Mouse (Mus musculus) testis, postnatal 14 days (tissue): ENCODE data around the gene Foxn3.

Experiments used
- DNase-seq: peaks from one replicate; pipeline ENCODE4 v3.0.0; 2021; ENCODE audit warnings: low spot score

Gene Foxn3

GRCm38 (mm10) chr12:99353692-99354091 is 209.7 kb downstream of the Foxn3 start:
- DNase-seq = no peak

GRCm38 (mm10) chr12:99352583-99352982 is 210.8 kb downstream of the Foxn3 start:
- no peak for DNase-seq

- DNase-seq = no peak
These were observed 211.2 kb downstream of the Foxn3 start for GRCm38 (mm10) chr12:99352136-99352535.

- DNase-seq = no peak
These were observed 211.7 kb downstream of the Foxn3 start for GRCm38 (mm10) chr12:99351731-99352130.

DNA sequence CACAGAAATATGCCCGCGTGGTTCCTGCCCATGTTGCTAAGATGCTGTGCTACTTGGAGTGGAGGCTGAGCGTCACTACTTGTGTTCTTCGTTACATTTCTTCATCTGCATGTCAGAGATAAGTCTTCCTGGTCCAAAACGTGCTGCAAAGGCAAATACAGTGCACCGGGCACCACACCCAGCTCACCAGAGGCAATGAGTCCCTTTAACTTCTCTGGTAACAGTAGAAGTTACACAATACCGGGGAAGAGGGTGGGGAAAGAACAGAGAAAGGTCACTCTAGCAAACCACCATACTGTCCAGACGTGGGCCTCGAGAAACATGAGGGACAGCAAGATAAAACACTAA is 213.8 kb downstream of the Foxn3 start:
- DNase-seq = no peak

GRCm38 (mm10) chr12:99348940-99349649 is 214.3 kb downstream of the Foxn3 start:
- no peak for DNase-seq

DNA sequence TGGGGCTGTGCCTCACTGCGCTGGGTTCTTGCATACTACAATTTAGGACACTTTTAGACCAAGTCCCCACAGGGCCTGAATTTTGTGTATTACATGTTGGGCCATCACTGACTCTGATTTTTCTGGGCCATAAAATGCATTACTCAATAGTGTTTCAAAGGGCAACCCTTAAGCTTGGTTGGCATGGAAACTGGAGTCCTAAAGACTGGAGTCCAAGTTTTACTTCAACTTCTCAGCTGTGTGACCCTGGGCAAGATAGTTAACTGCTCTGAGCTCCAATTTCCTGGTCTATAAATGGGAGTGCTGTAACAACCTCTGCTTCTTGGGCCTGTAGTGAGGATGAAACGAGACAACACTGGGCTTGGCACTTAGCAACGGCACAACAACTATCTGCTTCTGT is 215.9 kb downstream of the Foxn3 start:
- no peak for DNase-seq

DNA sequence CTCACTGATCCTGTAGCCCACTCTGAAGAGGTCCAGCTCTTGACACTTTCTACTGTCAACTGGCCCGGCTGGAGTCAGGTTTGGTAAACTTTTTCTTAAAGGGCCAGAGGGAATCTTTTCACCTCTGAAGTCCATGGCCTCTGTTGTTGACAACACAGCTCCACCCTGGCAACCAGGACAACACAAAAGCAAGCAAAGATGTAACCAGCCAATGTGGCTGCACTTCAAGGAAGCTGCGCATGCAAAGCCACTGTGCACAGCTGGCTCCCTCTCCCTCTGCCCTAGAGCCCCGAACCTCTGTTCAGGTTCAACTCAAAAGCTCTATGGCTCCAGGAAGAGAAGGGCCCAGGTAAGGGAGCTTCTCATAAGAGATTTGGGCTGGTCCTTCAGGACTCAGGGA is 216.4 kb downstream of the Foxn3 start:
- no peak for DNase-seq

DNA sequence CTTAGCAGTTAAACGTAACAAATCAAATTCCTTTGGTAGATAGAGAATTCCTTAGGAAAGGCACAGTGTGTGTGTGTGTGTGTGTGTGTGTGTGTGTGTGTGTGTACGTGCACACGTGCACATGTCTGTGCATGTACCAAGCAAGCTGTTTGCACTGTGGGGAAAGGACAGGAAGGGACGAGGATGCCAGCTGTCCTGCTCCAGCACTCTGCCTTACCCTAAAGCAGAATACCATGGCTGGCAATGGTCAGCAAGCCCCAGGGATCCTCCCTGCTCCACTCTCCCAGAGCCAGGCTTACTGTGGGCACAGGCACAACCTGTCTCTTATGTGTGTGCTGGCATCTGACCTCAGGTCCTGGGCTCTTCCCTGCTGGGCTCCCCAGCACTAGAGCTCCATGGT is 218.1 kb downstream of the Foxn3 start:
- no peak for DNase-seq

DNA sequence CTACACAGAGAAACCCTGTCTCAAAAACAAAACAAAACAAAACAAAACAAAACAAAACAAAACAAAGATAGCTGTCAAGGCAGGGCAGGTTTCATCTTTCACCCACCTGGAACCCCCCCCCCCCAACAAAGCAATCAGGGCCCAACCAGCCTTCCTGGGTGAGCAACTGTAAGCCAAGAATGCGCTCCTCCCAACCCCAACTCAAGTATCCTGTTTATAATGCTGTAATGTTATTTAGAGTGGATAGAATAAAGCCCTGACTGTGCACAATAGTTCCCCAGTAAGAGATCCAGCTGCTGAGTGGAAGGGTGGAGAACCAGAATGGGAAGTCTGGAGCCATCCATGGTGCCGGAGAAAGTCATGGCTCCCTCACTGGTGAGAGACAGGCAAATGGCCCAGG is 220.0 kb downstream of the Foxn3 start:
- DNase-seq = no peak

- DNase-seq = no peak
These were observed 221.2 kb downstream of the Foxn3 start for GRCm38 (mm10) chr12:99342160-99342559.

- DNase-seq = no peak
These were observed 221.6 kb downstream of the Foxn3 start for GRCm38 (mm10) chr12:99341751-99342150.

- DNase-seq = no peak
These were observed 222.8 kb downstream of the Foxn3 start for GRCm38 (mm10) chr12:99340418-99341182.

DNA sequence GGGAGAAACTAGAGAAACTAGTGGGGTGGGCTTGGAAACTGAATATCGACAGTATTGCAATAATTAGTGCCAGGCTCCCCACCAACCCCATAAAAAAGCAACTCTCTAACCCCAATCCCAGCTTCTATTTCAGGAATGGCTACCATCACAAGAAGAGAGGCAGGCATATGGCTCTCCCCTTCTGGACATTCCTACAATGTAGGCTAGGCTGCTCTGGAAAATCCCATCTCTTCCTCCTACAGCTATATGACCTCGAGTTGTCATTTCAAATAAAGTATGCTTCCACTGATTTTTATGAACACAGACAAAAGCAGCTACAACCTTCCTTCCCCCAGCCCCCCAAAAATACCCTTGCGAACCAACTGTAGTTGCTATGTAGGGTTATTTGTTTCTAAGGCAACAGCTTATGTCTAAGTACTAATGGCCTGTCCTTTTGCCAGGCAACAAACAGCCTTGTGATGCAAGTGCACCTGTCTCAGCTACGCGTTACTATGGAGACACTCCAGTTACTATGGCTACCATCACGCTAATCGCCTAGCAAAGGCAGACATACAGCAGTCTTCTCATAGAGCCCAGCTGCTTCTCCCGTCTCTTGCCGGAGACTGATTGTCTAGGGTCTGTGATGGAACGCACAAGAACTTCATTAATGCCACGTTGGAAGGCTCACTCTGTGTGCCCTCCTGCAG is 223.6 kb downstream of the Foxn3 start:
- DNase-seq = no peak

DNA sequence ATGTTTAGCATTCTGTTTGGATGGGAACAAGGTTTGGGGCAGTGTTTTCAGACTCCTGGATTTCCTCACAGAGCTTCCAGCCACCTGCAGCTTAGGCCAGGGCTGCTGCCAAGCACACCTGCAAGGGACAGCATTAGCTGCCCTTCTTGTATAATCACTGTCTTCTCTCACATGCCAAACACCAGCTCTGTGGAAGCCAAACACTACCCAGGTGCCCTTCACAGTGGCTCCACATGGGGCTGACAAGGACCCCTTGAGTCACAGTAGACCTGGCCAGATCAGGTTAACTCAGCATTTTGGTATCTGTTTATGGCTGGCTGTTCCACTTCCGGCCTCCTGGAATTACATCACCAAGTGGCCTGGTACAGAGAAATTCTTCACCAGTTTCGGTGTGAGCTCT is 224.6 kb downstream of the Foxn3 start:
- no peak for DNase-seq

- no peak for DNase-seq
These were observed 226.3 kb downstream of the Foxn3 start for GRCm38 (mm10) chr12:99337171-99337435.

- peak; percentile 28 for DNase-seq
These were observed 226.8 kb downstream of the Foxn3 start for GRCm38 (mm10) chr12:99336349-99337170.

GRCm38 (mm10) chr12:99335628-99336027 is 227.8 kb downstream of the Foxn3 start:
- DNase-seq = no peak

DNA sequence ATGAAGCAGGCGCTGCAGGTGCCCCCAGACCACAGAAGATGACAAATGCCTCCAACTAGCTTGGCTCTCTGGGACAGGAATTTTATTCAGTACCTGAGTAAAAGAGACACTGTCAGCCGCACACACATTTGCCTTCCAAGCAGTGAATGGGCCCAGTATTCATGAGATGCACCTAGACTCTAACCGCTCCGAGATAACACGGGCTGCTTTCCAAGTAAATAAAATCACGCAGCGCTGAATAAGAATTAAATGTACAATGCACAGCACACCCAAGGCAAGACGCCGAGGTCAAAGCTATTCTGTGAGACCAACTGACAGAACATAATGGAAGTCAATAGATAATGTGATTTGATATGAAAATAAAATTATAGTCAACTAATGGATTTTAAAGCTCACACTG is 229.4 kb downstream of the Foxn3 start:
- DNase-seq = no peak

DNA sequence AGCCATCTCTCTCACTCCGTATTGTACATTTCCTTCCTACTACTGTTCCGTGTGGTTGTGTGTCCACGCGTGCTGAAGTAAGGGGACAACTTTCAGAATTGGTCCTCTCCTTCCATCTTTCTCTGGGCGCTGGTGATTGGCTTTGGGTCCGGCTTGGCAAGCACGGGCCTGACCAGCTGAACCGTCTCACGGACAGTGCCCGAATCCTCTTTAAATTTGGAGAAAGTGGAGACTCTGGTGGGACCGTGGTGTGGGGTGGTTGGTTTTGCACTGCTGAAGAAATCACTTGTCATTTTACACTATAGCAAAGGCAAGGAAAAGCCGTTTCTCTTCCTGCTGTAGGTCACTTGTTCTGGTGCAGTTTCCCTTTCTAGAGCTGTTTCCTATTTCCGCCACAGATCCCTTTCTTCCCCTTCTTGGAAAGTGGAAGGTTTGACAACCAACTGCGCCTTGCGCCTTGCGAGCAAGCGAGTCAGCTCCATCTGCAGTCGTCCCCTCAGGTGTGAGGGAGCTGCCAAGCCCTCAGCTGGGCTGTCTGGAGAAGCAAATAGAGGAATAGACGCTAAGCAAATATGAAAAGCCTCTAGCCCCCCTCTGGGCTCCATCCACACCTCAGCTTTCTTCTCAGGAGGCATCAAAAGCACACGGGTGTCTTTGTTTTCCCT is 229.9 kb downstream of the Foxn3 start:
- no peak for DNase-seq

DNA sequence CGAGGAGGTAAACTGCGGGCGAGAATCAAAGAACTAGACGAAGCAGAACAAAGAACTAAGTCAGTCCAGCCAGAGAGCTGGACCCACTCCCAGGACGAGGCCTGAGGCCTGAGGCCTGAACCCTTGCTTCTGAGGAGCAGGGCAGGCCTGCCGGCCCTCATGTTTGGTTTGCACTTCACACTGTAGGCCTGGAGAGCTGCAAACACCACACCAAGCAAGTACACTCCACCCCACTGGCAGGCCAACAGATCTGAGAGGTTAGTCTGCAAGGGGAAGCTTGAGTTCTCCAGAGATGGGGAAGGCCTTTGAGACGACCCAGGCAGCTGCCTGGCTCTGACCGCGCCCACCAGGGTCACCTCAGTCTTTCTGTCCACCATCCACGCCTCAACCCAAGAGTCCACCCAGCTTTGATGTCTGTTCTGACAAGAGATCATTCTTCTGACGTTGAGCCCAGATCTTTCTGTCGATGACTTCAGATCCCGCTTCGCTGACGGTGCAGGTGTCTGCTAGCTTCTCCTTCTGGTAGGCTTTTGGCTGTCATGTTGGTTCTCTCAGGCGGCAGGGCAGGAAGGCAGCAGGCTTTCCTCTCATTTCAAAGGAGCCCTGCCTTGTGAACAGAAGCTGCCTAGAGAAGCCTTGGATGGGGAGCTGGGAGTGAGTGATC is 231.1 kb downstream of the Foxn3 start:
- no peak for DNase-seq
